Mouse (Mus musculus) adrenal gland, postnatal 10 days (tissue): ENCODE data around the gene Gtf2f1. TPM values are rescaled to one million over a fixed set of nuclear protein-coding genes. Genes with fewer than 3 reads are reported as not detected.

Experiments
- DNase-seq: peaks from one replicate; pipeline ENCODE4 v3.0.0; 2021; ENCODE audit warnings: mixed read lengths
- total RNA-seq, 2 experiments: library from RNA; stranded (reverse); gene quantifications; 2 replicates each; pipeline ENCODE4 v1.2.3; 2021

Gene Gtf2f1
- total RNA-seq, 2 experiments from 2014 or later, result 43.0 to 44.8 TPM

DNA sequence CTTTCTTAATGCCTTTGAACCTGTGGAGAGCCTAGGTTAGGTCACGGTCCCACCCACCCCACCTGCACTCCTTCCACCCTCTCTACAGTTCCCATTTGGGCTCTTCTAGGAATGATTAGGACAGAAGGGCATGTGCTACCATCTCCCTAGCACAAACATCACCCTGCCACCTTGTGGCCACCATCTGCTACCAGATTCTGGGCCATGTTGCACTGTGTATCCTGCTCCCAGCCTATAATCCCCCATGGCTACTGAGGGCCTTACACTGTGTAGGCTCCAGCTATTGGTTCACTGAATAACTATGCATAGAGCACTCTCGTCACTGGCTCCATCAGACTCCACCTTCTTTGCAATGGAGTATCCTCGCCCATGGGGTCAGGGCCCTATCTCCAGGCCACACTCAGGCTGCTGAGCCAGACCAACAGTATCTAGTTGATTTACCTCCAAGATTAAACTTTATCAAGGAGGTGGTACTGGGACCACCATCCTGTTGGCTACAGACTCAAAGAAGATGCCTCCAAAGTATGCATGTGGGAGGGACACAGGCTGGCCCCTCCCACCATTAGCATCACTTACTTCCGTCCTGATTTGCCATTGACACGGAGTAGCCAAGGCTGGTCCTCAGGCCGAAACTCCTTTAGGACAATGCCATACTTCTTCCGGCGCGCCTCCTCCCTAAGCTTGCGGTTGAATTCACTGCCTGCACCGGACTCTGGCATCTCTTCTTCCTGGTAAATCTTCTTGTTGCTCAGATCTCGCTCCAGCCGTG is 3.8 kb downstream of the Gtf2f1 start:
- DNase-seq, result no peak

DNA sequence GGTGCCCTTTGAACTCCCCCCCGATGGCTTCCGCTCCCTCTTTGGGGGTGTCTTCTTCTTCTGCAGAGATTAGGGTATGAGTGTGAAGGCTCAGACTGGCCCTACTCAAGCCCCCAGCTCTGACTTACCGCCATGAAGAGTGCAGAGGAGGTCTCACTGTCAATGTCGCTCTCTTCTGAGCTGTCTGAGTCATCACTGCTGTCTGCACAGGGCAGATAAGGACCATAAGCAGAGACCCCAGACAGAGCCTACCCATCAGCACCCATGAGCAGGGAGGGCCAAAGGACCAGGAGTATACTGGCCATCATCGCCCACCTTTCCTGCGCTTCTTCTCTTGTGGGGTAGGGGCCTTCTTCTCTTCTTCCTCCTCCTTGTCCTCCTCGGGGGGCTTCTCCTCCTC is 7.1 kb downstream of the Gtf2f1 start:
- no peak for DNase-seq

DNA sequence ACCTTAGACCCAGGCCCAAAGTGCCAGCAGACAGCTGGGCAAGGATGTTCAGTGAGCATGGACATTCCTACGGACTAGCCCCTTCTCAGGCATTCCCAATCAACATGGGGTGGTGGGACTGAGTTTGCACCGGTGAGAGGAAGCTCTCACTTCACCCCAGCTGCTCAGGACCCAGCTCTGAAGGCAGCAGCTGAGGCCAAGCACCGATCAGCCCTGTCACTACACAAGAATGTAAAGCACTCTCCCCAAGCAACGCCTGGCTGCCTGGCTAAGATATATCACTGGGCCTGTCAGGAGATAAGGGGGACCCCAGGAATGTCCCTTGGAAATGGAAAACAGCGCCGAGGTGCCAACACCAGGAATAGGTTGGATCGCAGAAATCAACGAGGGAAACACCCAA is 9.9 kb downstream of the Gtf2f1 start:
- no peak for DNase-seq

DNA sequence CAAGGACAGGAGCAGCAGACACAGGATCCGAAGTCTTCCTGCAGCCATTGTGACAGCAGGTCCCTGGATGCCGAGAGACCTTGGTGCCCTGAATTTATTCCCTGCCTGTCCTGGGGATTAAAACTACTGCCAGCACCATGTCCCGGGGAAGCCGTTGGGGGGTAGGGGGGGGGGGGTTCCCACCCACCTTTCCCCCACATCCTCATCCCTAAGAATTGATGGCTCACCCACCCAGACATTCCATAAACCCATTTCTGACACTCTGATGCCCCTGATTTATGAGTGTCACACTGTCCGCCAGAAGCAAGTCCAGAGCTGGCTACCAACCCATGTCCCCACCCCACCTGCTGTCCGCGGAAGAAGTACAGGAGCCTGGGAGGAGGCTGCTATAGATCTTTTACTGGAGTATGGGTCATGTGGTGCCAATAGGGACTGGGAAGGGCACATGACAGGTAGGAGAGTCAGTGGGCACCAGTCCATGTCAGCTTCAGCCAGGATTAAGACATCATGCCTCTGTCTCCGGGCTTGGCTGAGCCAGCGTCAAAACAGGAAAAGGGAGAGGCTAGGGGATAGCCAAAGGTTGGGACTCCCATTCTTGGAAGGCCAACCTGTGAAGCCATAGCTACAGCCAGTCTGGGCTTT is 11.0 kb downstream of the Gtf2f1 start, which contains the start of gene Pspn:
Pspn (minus strand) TSS at position 51 of the 642 bp plus-strand sequence.
- peak; percentile 47 for DNase-seq

DNA sequence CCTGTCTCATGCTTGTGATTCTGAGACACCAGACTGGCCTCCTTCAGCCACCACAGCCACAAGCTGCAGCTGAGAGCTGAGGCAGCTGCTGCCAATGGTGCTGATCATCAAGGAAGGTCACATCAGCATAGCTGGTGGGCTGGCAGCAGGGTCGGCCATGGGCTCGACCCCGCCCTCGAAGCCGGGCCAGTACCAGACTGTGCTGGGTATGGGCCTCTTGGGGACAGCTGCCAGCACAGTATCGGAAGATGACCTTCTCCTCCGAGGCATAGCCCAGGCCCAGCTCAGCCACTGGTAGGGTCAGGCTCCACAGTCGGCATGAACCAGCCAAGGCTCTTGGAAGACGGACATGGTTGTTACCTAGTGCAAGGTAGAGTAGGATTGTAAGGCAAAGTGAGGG is 11.7 kb downstream of the Gtf2f1 start:
- DNase-seq, result peak; percentile 70

DNA sequence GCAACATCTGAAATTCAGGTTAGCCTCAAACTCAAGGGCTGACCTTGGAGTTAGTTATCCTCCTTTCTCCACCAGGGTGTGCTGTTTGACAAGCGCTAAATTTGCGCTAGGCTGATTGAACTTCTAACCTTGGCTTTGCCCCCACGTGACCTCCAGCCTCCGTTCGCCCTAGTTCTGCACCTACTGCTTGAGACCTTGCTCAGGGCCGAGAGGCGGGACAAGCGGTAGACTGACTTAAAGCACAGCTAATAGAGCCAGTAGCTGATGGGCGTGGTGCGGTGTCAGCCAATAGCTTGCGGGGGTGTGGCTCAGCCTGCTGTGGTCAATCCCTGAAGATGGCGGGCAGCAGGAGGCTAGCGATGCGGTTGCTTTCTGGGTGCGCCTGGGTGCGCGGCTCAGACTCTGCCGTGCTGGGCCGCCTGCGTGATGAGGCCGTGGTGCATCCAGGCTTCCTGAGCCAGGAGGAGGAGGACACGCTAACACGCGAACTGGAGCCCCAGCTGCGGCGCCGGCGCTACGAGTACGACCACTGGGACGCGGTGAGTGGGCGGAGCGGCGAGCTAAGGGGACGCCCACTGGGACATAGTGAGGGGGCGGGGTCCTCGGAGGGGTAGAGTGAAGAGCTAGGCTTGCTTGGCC is 13.9 kb downstream of the Gtf2f1 start, which contains the start of gene Alkbh7:
Alkbh7 (plus strand) TSS at position 311 of the 639 bp plus-strand sequence.
- peak; percentile 96 for DNase-seq

DNA sequence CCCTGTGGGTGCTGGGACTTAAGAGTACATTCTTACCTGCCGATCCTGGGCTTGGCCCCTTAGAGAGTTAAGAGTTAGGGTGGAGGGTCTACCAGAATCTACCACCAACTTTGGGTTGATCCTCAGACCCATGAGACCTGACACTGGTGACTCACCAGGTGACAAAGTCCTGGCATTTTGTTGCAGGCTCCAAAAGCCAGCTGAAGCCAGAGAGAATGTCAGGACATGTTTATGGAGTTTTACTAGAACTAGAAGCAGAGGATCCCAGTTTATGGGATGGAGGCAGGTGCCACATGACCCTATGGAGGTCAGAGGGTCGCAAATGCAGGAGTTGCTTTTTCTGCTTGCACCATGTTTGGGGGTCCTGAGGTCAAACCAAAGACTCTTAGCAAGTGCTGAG is 14.6 kb downstream of the Gtf2f1 start:
- DNase-seq, result no peak

DNA sequence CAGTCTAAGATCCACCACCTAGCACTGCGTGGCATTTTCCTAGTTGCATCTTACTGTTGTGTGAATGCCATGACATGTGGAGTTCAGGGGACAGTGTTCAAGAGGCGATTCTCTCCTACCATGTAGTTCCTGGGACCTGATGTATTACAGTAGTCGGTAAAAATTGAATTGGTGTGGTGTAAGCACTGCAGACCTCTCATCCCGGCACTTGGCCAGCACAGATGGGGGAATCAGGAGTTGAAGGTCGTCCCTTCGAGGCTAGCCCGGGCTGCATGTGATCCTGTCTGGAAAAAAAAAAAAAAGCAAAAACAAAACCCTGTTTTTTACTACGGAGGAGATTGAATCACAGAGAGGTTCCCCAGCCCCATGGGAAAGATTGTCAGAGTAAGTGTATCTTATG is 16.0 kb downstream of the Gtf2f1 start:
- peak; percentile 53 for DNase-seq

DNA sequence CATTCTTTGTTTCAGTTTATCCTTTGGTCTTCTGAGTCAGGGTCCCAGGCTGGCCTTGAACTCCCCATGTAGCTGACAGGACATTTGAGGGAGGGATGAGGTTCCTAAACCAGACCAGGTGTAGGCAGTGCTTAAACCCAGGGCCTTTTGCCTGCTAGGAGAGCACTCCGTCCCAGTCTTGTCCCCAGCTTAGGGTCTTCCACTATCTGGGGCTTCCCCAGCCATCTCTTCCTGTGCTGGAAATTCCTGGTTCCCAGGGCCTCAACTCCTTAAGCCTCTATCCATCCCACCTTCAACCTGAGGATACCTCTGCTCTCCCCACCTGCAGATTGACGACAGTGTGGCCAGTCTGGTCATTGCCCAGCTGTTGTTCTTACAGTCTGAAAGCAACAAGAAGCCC is 20.1 kb downstream of the Gtf2f1 start:
- no peak for DNase-seq

DNA sequence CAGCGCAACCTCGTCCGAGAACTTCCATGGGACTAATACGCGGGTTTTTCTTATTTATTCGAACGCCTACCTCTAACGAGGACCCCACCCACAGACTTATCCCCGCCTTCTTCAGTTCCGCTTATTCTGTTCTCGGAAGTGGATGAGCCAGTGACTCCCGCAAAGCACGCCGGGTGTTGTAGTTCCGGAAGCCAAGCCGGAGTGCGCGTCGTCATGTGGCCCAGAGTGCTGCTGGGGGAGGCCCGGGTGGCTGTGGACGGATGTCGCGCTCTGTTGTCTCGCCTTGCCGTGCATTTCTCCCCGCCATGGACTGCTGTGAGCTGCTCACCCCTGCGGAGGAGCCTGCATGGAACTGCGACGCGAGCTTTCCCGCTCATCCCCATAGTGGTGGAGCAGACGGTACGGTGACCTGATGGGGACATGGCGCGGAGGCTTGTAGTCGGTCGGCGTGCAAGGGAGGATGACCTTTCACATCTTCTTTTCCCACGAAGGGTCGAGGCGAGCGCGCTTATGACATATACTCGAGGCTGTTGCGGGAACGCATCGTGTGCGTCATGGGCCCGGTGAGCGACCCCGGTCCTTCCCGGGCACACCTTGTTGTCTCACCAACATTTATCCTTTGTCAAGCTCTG is 20.9 kb downstream of the Gtf2f1 start, which contains the start of gene Clpp:
Clpp (plus strand) TSS at position 191 of the 632 bp plus-strand sequence.
- peak; percentile 95 for DNase-seq

DNA sequence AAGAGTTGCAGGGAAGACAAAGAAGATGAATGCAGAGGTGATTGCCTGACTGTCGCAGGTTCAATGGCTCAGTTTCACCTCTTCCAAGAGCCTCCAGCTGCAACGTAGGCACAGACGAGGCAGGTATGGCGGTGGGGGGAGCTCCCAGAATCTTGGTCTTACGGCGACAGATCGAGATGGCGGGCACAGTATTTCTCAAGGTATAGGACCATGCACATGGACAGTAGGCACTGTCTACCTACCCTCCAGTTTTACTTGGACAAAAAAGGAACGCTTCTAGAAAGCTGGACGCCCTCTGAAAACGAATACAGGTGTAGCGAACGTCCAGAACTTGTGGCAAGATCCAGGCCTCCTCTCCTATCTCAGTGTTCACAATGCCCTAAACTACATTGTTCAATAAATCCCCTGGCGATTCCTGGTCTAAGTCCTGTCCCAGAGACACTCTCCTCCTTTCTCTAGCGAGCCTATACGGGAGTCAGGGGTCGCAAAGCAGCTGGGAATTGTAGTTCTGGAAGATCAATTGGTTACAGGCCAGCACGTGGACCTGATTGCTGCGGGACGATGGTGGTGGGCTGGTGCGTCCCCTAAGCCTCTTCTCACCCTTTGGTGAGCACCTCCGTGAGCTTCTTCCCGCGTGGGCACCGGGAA is 21.5 kb downstream of the Gtf2f1 start:
- DNase-seq, result peak; percentile 79

DNA sequence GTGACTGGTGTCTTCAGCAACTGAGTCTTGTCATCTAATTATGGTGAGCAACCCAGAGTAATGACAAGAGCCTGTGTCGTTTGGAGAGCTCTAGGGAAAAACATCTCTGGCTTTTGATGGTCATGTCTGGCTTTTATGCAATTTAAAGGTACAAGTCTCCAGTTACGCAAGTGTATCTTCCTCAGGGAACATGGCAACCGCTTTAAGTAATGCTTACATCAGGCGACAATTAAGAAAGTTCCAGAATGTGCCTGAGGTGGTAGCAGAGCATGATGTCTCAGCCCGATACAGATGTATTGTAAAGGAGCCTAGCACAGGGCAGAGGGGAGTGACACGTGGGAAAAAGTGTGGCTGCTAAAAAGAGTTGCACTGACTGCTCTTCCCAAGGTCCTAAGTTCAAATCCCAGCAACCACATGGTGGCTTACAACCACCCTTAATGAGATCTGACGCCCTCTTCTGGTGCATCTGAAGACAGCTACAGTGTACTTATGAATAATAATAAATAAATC is 22.1 kb downstream of the Gtf2f1 start:
- DNase-seq, result no peak

DNA sequence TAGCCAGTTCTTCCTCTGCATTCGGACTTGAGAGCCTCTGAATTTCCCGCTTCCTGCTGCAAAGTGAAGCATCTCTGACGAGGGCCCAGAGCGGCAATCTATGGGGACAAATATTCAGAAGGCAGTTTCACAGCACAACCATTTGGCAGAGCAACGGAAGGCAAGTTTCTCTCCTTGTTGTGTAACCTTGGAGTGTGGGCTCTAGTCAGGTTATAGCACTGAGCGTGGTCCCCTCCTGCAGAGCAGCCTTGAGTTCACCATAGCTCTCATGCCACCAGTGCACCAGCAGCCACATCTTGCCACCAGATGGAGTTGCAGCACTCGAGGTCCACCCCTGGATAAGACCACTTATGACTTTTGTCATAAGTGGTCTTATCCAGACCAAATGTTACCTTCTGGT is 22.6 kb downstream of the Gtf2f1 start:
- DNase-seq, result no peak

DNA sequence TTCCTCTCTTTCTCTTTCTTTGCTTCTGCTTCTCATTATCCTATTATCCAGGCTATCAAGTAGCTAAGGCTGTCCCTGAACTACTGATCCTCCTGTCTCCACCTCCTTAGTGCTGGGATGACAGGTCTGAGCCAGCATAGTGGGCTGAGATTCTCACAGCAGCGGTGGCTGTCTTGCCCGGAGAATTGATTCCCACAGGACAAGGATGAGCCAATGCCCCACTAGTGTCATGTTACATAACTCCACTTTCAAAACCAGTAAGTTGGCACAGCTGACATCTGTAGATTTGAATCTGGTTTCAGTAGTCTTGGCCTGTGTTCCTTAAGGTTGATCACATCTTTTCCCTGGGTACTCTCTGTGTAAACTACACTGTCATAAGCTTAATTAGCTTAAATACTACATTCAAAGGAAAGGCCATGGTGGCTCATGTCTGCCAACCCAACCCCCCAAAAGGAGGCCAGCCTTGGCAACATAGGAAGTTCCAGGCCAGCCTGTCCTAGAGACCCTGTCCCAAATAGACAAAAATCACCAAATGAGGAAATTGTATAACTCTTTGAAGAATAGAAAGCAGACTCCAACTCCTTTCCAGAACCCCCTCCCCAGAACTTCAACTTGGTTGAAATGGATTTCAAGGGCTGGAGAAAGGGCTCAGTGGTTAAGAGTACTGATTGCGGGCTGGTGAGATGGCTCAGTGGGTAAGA is 24.8 kb downstream of the Gtf2f1 start:
- DNase-seq, result no peak

DNA sequence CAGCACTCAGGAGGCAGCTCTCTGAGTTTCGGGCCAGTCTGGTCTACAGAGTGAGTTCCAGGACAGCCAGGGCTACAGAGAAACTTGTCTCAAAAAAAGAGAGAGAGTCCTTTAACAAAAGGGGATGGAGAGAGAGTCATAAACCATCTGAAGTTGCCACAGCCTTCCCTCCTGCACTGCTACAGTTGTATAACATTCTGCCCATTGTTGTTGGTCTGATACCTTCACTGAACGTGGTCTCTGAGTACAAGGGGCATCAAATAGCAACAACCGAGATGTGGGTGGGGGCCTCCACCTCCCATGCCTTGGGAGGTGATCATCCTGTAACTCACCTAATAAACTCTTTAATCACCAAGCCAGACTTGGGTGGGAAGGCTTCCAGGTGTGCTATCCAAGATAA is 25.4 kb downstream of the Gtf2f1 start:
- no peak for DNase-seq

DNA sequence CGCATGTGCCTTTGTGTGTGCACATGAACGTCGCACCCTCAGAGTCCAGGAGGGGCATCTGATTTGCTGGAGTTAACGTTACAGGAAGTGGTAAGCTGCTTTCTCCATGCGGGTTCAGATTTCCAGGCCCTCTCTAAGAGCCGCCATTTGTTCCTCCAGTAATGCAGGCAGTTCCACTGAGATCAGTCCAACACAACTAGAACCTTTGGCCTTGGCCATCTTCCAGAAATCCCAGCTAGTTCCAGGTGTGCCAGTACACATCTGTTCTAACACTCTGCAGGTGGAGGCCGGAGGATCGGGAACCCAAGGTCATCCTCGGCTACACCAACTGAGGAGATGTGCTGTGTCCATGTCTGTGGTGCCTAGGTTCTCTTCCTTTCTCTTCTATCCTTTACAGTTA is 26.2 kb downstream of the Gtf2f1 start:
- no peak for DNase-seq

DNA sequence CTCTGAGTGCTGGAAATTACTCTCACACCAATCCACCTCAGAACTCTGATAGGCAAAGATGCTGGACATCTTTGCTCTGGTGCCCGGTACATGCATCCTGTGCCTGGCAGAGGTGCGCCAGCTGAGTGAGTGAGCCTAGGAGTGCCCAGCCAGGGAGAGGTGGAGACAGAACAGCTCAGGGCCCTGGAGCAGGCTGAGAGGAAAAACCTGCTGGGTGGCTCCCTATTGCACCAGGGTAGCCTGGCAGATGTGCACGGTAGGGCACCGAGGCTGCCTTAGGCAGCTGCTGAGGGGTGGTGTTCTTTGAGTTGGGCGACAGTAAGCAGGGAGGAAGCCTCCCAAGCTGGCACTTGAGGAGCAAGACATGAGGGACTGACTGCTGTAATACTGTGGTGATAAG is 29.1 kb downstream of the Gtf2f1 start, which contains the start of gene Acer1:
Acer1 (minus strand) TSS at position 114 of the 400 bp plus-strand sequence.
- no peak for DNase-seq

DNA sequence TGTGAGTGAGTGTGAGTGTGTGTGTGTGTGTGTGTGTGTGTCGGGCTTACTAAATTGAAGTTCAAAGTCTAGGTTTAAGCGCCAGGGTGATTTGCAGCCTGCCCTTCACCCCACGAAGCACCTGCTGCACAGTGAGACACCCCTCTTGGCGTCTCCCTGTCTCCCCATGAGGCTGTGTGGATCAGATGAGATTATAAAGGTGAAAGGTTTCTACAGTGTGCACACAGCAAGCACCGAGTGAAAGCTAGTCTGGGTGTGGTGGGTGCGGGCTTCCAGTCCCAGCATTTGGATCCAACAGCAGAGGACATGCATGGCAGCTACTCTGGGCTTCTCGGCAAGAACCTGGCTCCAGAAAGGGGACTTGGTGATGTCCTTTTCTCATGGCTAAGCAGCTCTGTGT is 30.0 kb downstream of the Gtf2f1 start:
- DNase-seq, result no peak

DNA sequence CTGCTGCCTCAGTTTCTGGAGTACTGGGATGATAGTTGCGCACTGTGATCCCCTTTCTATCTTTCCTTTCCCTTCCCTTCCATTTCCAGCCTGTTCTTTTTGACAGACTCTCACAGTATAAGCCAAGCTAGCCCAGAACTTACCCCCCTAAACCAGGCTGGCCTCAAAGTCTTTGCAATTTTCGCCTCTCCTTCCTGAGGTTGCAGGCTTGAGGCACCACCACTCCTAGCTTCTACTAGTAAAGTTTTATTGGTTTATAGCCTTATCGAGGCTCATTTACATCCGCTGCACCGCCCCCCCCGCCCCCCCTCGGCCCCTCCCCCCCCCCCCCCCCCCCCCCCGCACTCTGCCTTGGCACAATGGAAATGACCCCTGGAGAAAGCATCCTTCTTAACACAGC is 31.6 kb downstream of the Gtf2f1 start:
- DNase-seq, result no peak

DNA sequence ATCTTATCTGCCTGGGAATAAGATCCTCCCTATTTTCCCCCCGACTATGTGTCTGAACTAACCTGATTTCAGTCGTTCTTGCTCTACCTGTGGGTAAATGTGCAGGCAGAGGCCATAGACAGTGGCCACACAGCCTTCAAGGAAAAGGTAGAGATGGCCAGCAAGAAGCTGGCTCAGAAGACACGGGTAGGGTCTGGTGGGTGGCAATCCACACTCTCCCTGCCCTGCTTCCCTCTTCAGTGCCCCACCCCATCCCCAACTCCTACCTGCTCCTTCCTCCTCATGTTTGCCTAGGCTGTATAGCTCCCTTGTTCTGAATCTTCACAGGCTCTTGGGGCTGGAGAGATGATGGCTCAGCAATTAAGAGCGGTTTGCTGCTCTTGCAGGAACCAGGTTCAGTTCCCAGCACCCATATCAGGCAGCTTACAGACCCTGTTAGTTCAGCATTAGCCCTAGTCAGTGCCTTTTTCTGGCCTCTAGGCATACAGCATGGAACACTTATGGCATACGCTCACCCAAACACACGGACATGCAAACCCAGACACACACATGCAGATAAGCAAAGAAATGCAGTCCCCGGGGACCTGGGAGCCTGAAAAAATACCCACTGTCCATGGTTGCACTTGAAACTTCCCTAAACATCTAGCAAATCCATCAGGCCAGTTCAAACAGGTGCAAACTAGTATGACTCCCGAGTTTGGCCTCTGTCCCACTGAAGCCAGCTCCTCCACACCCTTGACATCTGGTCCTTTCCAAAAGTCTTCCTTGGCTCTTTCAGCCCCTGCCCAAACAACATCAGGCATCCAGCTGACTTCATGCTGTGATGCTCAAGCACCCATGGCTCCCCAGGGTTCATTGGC is 34.3 kb downstream of the Gtf2f1 start:
- no peak for DNase-seq
